Mouse (Mus musculus): ENCODE measurements around the gene Tcf3.

- TF ChIP-seq EP300 (IDR thresholded peaks at IDR 0.05; ENCODE audit: low read depth) (no peak), CTCF (IDR thresholded peaks at IDR 0.05; ENCODE audit: low read depth) (no peak)
Measured at GRCm38 (mm10) chr10:80421208-80421607, 12.2 kb downstream of the Tcf3 start.

Measured in liver, embryonic 14.5 days (tissue).